Mouse (Mus musculus) T-helper 17 cell (primary cell): ENCODE measurements around the gene 4933416C03Rik.

Source experiments
- in situ Hi-C, 2 experiments: fragments of 300-600 bp; cut with MboI, MseI; formaldehyde crosslinking; loops; 1 replicate in 1 of 2; 2 replicates in 1 of 2; pipeline ENCODE4 v1.15.1; 2025; ENCODE audit warnings: high pct_unique_total_duplicates in 2 of 2

The 4933416C03Rik gene

DNA sequence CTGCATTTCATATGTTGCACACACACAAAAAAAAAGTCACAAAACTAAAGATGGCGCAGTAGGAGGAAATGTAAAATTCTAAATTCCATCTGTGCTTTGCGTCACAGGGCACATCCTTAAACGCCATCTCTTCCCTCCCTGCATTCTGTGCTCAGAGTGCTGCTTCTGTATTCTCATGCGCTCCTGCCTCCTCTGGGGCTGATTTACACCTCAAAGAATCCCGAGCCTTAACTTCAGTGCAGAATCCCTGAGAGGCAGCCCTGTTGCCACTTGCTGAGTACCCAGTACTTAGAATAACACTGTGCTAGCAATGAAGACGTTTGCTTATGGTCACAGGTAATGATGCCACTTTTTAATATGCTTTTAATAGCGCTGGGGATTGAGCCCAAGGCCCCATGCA lies 34.3 kb downstream of the 4933416C03Rik start:
- in situ Hi-C loops, result no loop called here

DNA sequence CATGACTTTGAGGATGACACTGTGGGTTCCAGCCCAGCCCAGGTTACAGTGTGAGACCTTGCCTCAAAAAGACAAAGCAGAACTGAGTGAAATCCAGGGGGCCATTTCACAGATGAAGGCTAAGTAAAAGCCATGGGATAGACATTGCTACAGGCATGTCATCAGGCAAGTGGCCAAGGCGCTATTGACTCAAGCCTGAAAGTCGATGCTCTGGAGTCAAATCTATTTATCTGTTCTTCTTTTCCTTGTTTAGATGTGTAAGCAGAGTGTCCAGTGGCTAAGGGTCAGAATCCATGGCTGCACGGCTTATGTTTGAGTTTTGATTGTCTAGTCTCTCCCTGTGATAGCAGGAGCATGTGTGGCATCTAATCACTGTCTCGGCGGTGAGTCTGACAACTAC lies 35.1 kb downstream of the 4933416C03Rik start:
- in situ Hi-C loops, result no loop called here

DNA sequence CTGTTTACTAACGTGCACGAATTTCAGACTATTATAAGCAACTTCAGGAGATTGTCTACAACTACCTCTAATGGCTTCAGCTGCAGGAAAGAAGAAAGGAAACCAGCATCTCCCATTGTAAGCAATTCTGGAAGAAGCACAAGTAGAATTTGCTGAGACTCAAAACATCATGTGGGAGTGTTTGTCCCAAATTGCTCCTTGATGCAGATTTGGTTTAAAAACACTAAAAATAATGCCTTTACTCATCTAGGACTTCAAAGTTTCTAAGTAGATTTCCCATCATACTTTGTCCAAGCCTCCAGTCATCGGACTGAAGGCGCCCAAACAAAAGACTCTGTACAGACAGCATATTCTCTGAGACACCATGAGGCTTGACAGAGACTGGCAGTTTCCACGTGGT lies 37.8 kb downstream of the 4933416C03Rik start:
- in situ Hi-C loops, result no loop called here
